Mouse (Mus musculus) c-Kit-positive CD71-positive TER-119-positive erythroid progenitor cells, embryonic 14.5 days (primary cell): ENCODE results near the gene Lrrc74b.
"Not testable (repeated sequence)": the region's sequence is repeated elsewhere in the genome, so short reads cannot be mapped to it uniquely, and the experiment has no call there.

Experiments
- DNase-seq: peaks from one replicate; pipeline ENCODE4 v3.0.0-alpha.2; 2013; ENCODE audit warnings: low spot score

The Lrrc74b gene

GRCm38 (mm10) chr16:17552837-17553236 lies 8.2 kb downstream of the Lrrc74b start:
- no peak for DNase-seq

- no peak for DNase-seq
These were observed 18.4 kb downstream of the Lrrc74b start for GRCm38 (mm10) chr16:17542632-17543031.

GRCm38 (mm10) chr16:17536584-17536983 lies 24.5 kb downstream of the Lrrc74b start:
- no peak for DNase-seq

GRCm38 (mm10) chr16:17532676-17533329 lies 28.2 kb downstream of the Lrrc74b start:
- DNase-seq: no peak

- DNase-seq: no peak
These were observed 28.8 kb downstream of the Lrrc74b start for GRCm38 (mm10) chr16:17532271-17532670.

DNA sequence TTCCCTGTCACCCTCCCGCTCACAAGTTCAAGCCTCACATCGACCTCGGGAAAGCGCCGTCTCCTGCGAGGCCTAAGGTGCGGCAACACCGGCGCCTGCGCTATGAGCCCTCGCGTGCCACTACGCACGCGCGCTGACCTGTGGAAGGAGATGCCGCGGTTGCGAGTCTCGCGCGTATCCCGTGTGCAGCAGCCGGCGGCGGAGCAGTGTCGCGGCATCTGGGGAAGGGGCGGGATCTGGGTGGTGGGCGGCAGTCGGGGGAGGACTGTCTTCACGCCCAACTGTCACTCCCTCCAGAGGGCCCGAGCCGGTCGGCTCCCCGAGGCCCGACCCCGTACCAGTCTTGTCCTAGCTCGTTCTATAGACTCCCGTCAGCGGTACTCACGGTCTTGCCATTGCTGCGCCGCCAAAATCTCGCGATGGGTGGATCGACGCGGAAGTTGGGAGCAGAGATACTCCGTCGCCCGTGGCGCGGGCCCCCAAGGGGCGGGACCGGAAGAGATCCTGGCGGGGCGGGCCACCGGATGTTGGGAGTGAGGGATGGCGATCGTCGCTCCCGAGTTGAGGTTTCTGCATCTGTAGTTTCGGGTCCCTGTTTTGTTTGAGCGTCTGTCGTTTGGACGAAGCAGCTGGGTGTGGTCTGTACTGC lies 30.3 kb downstream of the Lrrc74b start, which contains the start of gene Thap7:
TSS of gene Thap7 (minus strand) at position 497 of the 649 bp plus-strand sequence.
- peak; percentile 96 for DNase-seq

- no peak for DNase-seq
These were observed 31.0 kb downstream of the Lrrc74b start for GRCm38 (mm10) chr16:17529981-17530586.

DNA sequence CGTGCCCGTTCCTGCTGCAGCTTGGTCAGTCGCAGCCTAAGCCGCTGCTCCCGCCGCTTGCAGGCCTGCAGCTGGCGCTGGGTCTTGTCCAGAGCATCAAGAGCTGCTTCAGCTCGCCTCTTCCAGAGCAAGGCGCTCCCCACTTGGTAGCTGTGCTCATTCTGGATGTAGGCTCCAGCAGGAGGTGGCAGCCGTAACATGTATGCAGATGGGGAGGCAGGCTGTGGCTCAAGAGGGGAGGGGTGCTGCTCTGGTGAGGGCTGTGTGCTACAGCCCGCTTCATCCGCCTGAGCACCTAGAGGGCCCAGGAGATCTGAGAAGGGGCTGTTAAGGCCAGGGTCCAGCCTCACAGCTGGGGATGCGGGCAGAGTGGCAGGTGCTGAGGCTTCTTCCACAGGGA lies 32.8 kb downstream of the Lrrc74b start:
- no peak for DNase-seq

GRCm38 (mm10) chr16:17527606-17528005 lies 33.4 kb downstream of the Lrrc74b start:
- DNase-seq: no peak

GRCm38 (mm10) chr16:17526223-17526622 lies 34.8 kb downstream of the Lrrc74b start:
- no peak for DNase-seq

- DNase-seq: no peak
These were observed 35.5 kb downstream of the Lrrc74b start for GRCm38 (mm10) chr16:17525524-17525923.

DNA sequence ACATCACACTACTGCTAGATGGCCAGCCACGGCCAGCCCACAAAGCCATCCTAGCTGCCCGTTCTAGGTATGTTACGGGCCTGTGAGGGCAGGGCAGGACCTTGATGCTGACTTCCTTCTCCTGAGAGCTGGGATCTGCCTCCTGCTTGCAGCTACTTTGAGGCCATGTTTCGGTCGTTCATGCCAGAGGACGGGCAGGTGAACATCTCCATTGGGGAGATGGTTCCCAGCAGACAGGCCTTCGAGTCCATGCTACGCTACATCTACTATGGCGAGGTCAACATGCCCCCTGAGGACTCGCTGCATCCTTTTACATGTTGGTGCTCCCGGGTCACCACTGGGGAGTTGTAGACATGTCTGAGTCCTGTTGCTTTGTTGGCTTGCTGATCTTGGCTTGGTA lies 36.9 kb downstream of the Lrrc74b start:
- no peak for DNase-seq

DNA sequence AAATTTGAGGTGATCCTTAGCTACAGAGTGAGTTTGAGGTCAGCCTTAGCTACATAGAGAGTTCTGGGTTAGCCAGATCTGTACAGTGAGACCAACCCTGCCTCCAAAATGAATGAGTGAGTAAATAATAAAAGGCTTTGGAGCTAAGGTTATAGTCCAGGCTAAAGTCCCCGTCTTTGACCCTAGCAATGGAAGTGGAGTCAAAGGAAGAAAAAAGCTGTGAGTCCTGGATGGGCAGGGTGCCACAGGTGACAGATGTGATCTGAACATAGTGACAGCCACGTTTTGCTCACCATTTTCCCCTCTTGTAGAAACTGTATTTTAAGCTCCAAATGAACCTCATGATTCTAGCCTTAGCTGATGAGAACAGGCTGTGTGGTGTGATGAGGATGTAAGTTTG lies 42.1 kb downstream of the Lrrc74b start:
- no peak for DNase-seq

- no peak for DNase-seq
These were observed 49.6 kb downstream of the Lrrc74b start for GRCm38 (mm10) chr16:17511431-17511830.

DNA sequence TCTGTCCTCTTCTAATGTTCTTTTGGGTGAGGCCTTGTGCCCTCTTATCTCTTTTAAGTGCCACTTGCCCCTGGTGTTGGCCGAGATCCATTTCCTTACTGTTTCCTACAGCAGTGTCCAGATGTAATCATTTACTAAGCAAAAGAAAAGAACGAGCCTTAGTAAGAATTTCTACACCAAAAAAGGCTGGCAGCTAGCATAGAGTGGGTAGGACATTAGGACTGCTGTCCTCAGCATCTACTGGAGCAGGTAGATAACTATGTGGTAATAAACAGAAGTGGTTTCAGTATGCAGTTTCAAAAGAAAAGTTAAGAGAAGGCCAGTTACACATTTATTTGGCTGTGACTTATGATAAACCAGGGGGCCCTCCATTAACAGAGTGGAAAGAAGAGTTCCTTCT lies 50.4 kb downstream of the Lrrc74b start:
- no peak for DNase-seq

DNA sequence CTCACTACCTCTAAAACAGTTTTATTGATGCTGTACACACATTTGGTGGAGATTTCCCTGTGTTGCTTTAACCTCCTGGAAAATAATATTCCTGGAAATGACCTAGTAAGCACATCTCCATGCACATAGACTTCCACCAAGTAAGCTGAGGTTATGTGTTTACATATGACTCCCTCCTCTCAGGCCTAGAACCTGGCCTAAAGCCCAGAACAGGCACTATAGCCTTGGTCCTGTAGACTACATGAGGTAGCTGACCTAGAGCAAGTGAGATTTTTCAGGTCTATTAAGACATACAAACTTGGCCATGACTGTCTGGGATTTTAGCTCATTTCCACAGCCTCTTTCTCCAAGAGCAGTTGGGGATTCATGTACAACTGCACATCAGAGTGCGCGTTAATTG lies 50.9 kb downstream of the Lrrc74b start:
- no peak for DNase-seq

- DNase-seq: no peak
These were observed 51.8 kb downstream of the Lrrc74b start for GRCm38 (mm10) chr16:17509240-17509597.

DNA sequence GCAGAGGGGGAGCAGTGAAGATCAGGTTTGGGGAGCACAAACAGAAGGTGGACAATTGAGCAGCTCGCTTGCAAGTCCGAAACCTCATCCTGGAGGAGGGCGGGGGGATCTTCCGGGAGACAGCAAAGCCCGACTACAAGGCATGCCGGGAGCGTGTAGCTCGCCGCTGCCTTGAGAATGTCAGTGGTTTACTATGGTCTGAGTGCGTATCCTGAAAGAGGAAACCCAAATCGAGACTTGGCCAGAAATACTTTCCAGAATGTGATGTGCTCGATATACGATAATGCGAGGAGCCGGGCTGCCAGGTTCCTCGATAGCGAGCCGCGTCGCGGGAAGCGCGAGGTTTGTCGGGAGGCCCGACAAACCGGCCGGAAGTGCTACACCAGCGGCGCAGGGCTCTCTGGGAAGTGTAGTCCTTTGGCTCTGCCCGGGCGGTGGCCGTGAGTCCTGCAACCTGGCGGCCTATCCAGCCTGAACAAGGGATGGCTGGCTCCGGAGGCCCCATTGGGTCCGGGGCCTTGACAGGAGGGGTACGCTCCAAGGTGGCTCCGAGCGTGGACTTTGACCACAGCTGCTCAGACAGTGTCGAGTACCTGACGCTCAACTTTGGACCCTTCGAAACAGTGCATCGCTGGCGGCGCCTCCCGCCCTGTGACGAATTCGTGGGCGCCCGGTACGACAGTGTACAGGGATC lies 52.4 kb downstream of the Lrrc74b start, which contains the start of gene Lztr1:
TSS of gene Lztr1 (plus strand) at position 143 of the 694 bp plus-strand sequence.
- peak; percentile 88 for DNase-seq

DNA sequence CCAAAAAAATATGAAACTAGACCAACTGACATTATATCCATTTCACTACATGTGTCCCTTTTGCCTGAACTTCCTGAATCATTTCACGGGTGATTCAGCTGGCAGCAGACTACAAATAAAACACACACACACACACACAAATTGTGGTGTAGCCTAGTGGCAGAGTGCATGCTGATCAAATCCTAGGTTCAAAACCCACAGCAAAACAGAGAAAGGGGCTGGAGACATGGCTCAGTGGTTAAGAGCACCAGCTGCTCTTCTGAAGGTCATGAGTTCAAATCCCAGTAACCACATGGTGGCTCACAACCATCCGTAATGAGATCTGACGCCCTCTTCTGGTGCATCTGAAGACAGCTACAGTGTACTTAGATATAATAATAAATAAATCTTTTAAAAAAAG lies 53.0 kb downstream of the Lrrc74b start:
- DNase-seq: not testable (repeated sequence)

- DNase-seq: no peak
These were observed 54.0 kb downstream of the Lrrc74b start for GRCm38 (mm10) chr16:17507018-17507552.

DNA sequence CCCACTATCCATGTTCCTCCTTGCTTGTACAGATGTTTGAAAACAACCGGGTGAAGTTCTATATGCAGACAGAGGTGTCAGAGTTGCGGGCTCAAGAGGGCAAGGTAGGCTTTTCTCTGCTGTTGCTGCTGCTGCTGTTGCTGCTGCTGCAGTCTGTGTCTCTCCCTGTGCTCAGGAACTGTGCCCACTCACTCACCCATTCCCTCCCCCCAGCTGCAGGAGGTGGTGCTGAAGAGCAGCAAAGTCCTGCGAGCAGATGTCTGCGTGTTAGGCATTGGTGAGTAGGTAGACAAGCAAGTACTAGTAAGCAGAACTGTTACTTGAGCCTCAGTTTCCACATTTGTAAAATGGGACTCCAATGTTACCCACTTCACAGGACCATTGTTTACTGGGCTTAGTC lies 58.4 kb downstream of the Lrrc74b start:
- DNase-seq: no peak

GRCm38 (mm10) chr16:17499249-17499883 lies 61.7 kb downstream of the Lrrc74b start:
- no peak for DNase-seq
